Mouse (Mus musculus): ENCODE measurements at regions not wholly inside any gene's neighbourhood (a gene's known extent, or its start where the extent isn't known, plus 50 kb on each side); places are given as distances from the start of the nearest gene placed in this dataset.

GRCm38 (mm10) chr3:153077846-153078703 is 96.0 kb upstream of the St6galnac5 start:
- TF ChIP-seq TAL1 (IDR thresholded peaks at IDR 0.05; ENCODE audit: low read length): no peak
- no peak for TF ChIP-seq GATA1 (IDR thresholded peaks at IDR 0.05; ENCODE audit: low read length)

Data from erythroblast, embryonic 14.5 days (primary cell).